Mouse (Mus musculus): ENCODE data around the gene Crtc2. TPM values are rescaled to one million over a fixed set of nuclear protein-coding genes. Genes with fewer than 3 reads are reported as not detected.

Crtc2 gene
- total and polyA plus RNA-seq, 3 experiments, result 9.6 to 68.9 (median 67.0) TPM

DNA sequence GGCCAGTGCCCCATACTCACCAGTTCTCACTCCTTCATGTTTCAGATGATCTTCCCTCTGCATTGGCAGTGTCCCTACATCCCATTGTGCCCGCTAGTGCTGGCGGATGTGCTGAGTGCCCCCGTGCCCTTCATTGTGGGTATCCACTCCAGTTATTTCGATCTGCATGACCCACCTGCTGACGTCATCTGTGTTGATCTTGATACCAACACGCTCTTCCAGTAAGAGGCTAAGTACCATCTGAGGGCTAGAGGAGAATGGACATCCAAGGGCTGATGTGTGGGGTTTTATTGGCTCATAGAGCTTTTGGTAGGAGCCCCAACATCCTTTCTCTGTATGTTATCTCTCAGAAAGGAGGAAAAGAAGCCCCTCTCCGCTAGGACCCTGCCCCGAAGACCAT, 16.8 kb downstream of the Crtc2 start:
- TF ChIP-seq GATA1 (IDR thresholded peaks at IDR 0.05; ENCODE audit: borderline replicate concordance, low read length), result no peak
- TF ChIP-seq TAL1 (conservative IDR thresholded peaks at IDR 0.05; ENCODE audit: low read depth, low read length), result no peak
- TF ChIP-seq POLR2AphosphoS5 (IDR thresholded peaks at IDR 0.05; ENCODE audit: insufficient replicate concordance, low read depth, low read length), result no peak
- no peak for TF ChIP-seq GATA2 (IDR thresholded peaks at IDR 0.05; ENCODE audit: borderline replicate concordance, low read depth, low read length)
- TF ChIP-seq CTCF (IDR thresholded peaks at IDR 0.05; ENCODE audit: low read depth, low read length), result no peak
- Histone ChIP-seq H3K4me1 (ENCODE audit: insufficient read depth, low read depth, low read length) (peaks cover 45% of the 10 kb centered on the region), H3K36me3 (replicated peaks) (peaks cover 84% of the 10 kb centered on the region), H3K4me3 (ENCODE audit: low read depth, low read length) (no peak overlapping the region), H3K27me3 (ENCODE audit: insufficient read depth, low read length) (no peaks in the 10 kb centered on the region; the same call in 1 of the 2 replicates), H3K9me3 (replicated peaks) (no peaks in the 10 kb centered on the region)
- ATAC-seq (ENCODE audit: extremely low read depth, insufficient number of reproducible peaks, low FRiP score, poor library complexity, severe bottlenecking) (no peak), DNase-seq (ENCODE audit: low spot score) (no peak)

DNA sequence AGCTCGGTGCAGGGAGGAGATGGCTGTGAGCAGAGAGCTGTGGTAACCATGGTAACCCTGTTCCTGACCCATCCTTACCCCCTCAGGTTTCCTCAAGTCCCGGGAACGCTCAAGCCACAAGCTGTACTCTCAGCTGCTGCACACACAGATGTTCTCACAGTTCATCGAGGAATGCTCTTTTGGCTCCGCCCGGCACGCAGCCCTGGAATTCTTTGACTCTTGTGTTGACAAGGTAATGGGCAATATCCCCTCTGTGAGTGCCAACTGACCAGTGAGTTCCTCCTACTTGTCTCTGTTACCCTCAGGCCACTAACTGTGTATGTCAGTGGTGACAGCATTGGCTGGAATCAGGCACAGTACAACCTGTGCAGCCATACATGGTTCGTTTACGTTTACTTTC, 18.2 kb downstream of the Crtc2 start:
- H3K4me1 ChIP-seq (ENCODE audit: insufficient read depth, low read depth, low read length), result peaks cover 32% of the 10 kb centered on the region
- no peaks in the 10 kb centered on the region for H3K9me3 ChIP-seq (replicated peaks)
- peaks cover 97% of the 10 kb centered on the region for H3K36me3 ChIP-seq (replicated peaks)

DNA sequence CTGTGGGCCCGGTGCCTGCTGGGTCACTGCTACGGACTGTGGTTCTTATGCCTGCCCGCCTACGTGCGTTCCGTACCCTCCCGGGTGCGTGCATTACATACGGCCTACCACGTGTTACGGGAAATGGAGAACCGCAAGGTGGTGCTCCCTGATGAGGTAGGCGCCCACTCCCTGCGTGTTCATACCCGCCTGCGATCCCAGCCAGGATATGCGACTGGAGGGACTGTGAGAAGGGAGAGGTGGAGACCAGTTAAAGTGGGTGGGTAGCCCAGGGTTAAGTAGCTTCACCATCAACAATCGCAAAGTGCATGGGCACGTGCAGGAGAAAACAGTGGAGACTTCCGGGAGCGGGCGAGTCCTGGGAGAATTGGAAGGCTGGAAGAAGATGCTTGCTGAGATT, 19.9 kb downstream of the Crtc2 start:
- no peak for ATAC-seq (ENCODE audit: extremely low read depth, insufficient number of reproducible peaks, low FRiP score, poor library complexity, severe bottlenecking)
- Histone ChIP-seq H3K36me3 (replicated peaks) (peaks cover 97% of the 10 kb centered on the region), H3K4me3 (ENCODE audit: low read depth, low read length) (no peak overlapping the region), H3K27me3 (ENCODE audit: insufficient read depth, low read length) (no peaks in the 10 kb centered on the region; the same call in 1 of the 2 replicates), H3K4me1 (ENCODE audit: insufficient read depth, low read depth, low read length) (peaks cover 15% of the 10 kb centered on the region), H3K9me3 (replicated peaks) (no peaks in the 10 kb centered on the region)
- DNase-seq (ENCODE audit: low spot score), result no peak
- TF ChIP-seq TAL1 (conservative IDR thresholded peaks at IDR 0.05; ENCODE audit: low read depth, low read length) (no peak), POLR2AphosphoS5 (IDR thresholded peaks at IDR 0.05; ENCODE audit: insufficient replicate concordance, low read depth, low read length) (no peak), GATA2 (IDR thresholded peaks at IDR 0.05; ENCODE audit: borderline replicate concordance, low read depth, low read length) (no peak), GATA1 (IDR thresholded peaks at IDR 0.05; ENCODE audit: borderline replicate concordance, low read length) (no peak), CTCF (IDR thresholded peaks at IDR 0.05; ENCODE audit: low read depth, low read length) (no peak)

More for the DNA sequence above, 18.2 kb downstream of the Crtc2 start:
- no peak overlapping the region for H3K4me3 ChIP-seq (ENCODE audit: low read depth, low read length)
- DNase-seq (ENCODE audit: low spot score), result no peak
- no peak for TF ChIP-seq GATA2 (IDR thresholded peaks at IDR 0.05; ENCODE audit: borderline replicate concordance, low read depth, low read length)
- TF ChIP-seq TAL1 (conservative IDR thresholded peaks at IDR 0.05; ENCODE audit: low read depth, low read length), result no peak
- no peak for TF ChIP-seq GATA1 (IDR thresholded peaks at IDR 0.05; ENCODE audit: borderline replicate concordance, low read length)
- no peak for TF ChIP-seq CTCF (IDR thresholded peaks at IDR 0.05; ENCODE audit: low read depth, low read length)
- no peak for TF ChIP-seq POLR2AphosphoS5 (IDR thresholded peaks at IDR 0.05; ENCODE audit: insufficient replicate concordance, low read depth, low read length)
- no peaks in the 10 kb centered on the region; the same call in 1 of the 2 replicates for H3K27me3 ChIP-seq (ENCODE audit: insufficient read depth, low read length)
- no peak for ATAC-seq (ENCODE audit: extremely low read depth, insufficient number of reproducible peaks, low FRiP score, poor library complexity, severe bottlenecking)

DNA sequence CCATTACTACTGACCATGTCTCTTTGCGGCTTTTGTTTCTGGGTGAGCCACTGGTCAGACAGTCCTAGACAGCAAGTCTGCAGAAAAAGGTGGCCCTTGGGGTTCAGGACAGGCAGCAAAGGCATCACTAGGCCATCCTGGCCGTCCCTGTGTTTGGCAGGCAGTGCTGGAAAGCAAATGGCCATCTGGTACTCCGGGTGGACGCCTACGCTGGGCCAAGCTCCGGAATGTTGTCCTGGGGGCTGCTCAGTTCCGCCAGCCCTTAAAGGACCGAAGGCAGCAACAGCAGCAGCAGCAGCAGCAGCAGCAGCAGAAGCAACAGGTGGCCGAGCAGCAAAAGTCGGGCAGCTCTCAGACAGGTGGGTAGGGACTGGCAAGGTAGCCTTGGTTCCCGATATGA, 21.3 kb downstream of the Crtc2 start:
- Histone ChIP-seq H3K4me3 (ENCODE audit: low read depth, low read length) (no peak overlapping the region), H3K27me3 (ENCODE audit: insufficient read depth, low read length) (no peaks in the 10 kb centered on the region; the same call in 1 of the 2 replicates), H3K9me3 (replicated peaks) (no peaks in the 10 kb centered on the region), H3K4me1 (ENCODE audit: insufficient read depth, low read depth, low read length) (peaks cover 6% of the 10 kb centered on the region; the same call in 1 of the 2 replicates), H3K36me3 (replicated peaks) (peaks cover 98% of the 10 kb centered on the region)
- TF ChIP-seq POLR2AphosphoS5 (IDR thresholded peaks at IDR 0.05; ENCODE audit: insufficient replicate concordance, low read depth, low read length), result no peak
- no peak for TF ChIP-seq CTCF (IDR thresholded peaks at IDR 0.05; ENCODE audit: low read depth, low read length)
- TF ChIP-seq GATA2 (IDR thresholded peaks at IDR 0.05; ENCODE audit: borderline replicate concordance, low read depth, low read length), result no peak
- TF ChIP-seq TAL1 (conservative IDR thresholded peaks at IDR 0.05; ENCODE audit: low read depth, low read length), result no peak
- no peak for TF ChIP-seq GATA1 (IDR thresholded peaks at IDR 0.05; ENCODE audit: borderline replicate concordance, low read length)
- DNase-seq (ENCODE audit: low spot score) (no peak), ATAC-seq (ENCODE audit: extremely low read depth, insufficient number of reproducible peaks, low FRiP score, poor library complexity, severe bottlenecking) (no peak)

DNA sequence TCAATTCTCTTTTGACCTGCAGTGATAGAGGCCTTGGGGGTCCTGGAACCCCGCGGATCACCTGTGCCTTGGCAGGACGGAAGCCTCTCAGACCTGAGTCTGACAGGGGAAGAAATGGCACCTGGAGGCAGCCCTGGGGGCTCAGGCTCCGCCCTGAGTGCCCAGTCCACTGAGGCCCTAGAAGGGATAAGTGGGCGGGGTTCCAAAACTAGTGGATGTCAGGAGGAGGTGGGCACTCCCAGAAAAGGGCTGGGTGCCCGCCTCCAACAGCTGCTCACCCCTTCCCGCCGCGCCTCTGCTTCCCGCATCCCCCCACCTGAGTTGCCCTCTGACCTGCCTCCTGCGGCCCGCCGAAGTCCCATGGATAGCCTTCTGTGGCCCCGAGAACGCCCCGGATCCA, 22.9 kb downstream of the Crtc2 start:
- no peaks in the 10 kb centered on the region; the same call in 1 of the 2 replicates for H3K27me3 ChIP-seq (ENCODE audit: insufficient read depth, low read length)
- peaks cover 98% of the 10 kb centered on the region for H3K36me3 ChIP-seq (replicated peaks)
- H3K4me1 ChIP-seq (ENCODE audit: insufficient read depth, low read depth, low read length), result peaks cover 6% of the 10 kb centered on the region; the same call in 1 of the 2 replicates
- TF ChIP-seq TAL1 (conservative IDR thresholded peaks at IDR 0.05; ENCODE audit: low read depth, low read length) (no peak), CTCF (IDR thresholded peaks at IDR 0.05; ENCODE audit: low read depth, low read length) (no peak), POLR2AphosphoS5 (IDR thresholded peaks at IDR 0.05; ENCODE audit: insufficient replicate concordance, low read depth, low read length) (no peak), GATA2 (IDR thresholded peaks at IDR 0.05; ENCODE audit: borderline replicate concordance, low read depth, low read length) (no peak), GATA1 (IDR thresholded peaks at IDR 0.05; ENCODE audit: borderline replicate concordance, low read length) (no peak)
- no peak overlapping the region for H3K4me3 ChIP-seq (ENCODE audit: low read depth, low read length)
- no peaks in the 10 kb centered on the region for H3K9me3 ChIP-seq (replicated peaks)
- no peak for ATAC-seq (ENCODE audit: extremely low read depth, insufficient number of reproducible peaks, low FRiP score, poor library complexity, severe bottlenecking)
- no peak for DNase-seq (ENCODE audit: low spot score)

DNA sequence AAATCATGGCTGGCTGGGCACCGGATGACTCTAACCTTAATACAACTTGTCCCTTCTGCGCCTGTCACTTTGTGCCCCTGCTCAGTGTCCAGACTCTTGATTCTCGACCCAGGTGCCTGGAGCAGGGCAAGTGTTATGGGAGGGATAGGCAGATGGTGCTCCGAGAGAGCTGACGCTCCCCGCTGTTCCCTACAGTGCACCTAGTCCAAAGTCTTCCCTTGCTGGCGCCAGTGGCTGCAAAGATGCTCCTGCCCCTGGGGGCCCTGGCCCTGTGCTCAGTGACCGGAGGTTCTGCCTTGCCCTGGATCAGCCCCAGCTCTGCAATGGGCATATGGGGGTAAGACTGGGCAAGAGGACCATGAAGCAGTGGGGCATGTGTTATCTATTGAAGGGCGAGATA, 23.8 kb downstream of the Crtc2 start:
- peaks cover 4% of the 10 kb centered on the region; the same call in 1 of the 2 replicates for H3K4me1 ChIP-seq (ENCODE audit: insufficient read depth, low read depth, low read length)
- H3K27me3 ChIP-seq (ENCODE audit: insufficient read depth, low read length), result no peaks in the 10 kb centered on the region; the same call in 1 of the 2 replicates
- no peak for DNase-seq (ENCODE audit: low spot score)
- peaks cover 94% of the 10 kb centered on the region for H3K36me3 ChIP-seq (replicated peaks)
- H3K4me3 ChIP-seq (ENCODE audit: low read depth, low read length), result no peak overlapping the region
- no peak for TF ChIP-seq GATA2 (IDR thresholded peaks at IDR 0.05; ENCODE audit: borderline replicate concordance, low read depth, low read length)
- no peak for TF ChIP-seq TAL1 (conservative IDR thresholded peaks at IDR 0.05; ENCODE audit: low read depth, low read length)
- no peak for ATAC-seq (ENCODE audit: extremely low read depth, insufficient number of reproducible peaks, low FRiP score, poor library complexity, severe bottlenecking)
- H3K9me3 ChIP-seq (replicated peaks), result no peaks in the 10 kb centered on the region
